Mouse (Mus musculus) embryonic facial prominence, embryonic 13.5 days (tissue): Measurements from ENCODE around the gene Evl. TPM values are rescaled to one million over a fixed set of nuclear protein-coding genes. Genes with fewer than 3 reads are reported as not detected.
"Not testable (repeated sequence)": the region's sequence is repeated elsewhere in the genome, so short reads cannot be mapped to it uniquely, and the experiment has no call there.

ENCODE experiments used
- ATAC-seq: fragments of 200-750 bp; cut with Nextera tagmentation; 2 replicates; pipeline ENCODE4 v1.8.0; 2017; ENCODE audit warnings: low read depth; ENCODE audit not compliant: insufficient number of reproducible peaks, insufficient read depth, low FRiP score, low TSS enrichment
- H3K27ac ChIP-seq: fragments of 300-500 bp; sonication (generic); 2 replicates; pipeline ENCODE4 v1.5.1; 2015; ENCODE audit warnings: moderate library complexity, mild to moderate bottlenecking, inconsistent platforms
- H3K27me3 ChIP-seq: fragments of 300-500 bp; sonication (generic); 2 replicates; pipeline ENCODE4 v1.6.1; 2015; ENCODE audit warnings: mild to moderate bottlenecking, inconsistent platforms
- H3K36me3 ChIP-seq: fragments of 300-500 bp; sonication (generic); 2 replicates; pipeline ENCODE4 v1.6.1; 2015; ENCODE audit warnings: mild to moderate bottlenecking, inconsistent platforms
- H3K4me1 ChIP-seq: fragments of 300-500 bp; sonication (generic); 2 replicates; pipeline ENCODE4 v1.6.1; 2015; ENCODE audit warnings: inconsistent platforms
- H3K4me2 ChIP-seq: fragments of 300-500 bp; sonication (generic); 2 replicates; pipeline ENCODE4 v1.6.1; 2015; ENCODE audit warnings: moderate library complexity, mild to moderate bottlenecking, inconsistent platforms
- H3K4me3 ChIP-seq: fragments of 300-500 bp; sonication (generic); 2 replicates; pipeline ENCODE4 v1.5.1; 2015; ENCODE audit warnings: mild to moderate bottlenecking, inconsistent platforms
- H3K9ac ChIP-seq: fragments of 300-500 bp; sonication (generic); 2 replicates; pipeline ENCODE4 v1.6.1; 2015; ENCODE audit warnings: mild to moderate bottlenecking, inconsistent platforms
- H3K9me3 ChIP-seq: fragments of 300-500 bp; sonication (generic); 2 replicates; pipeline ENCODE4 v1.6.1; 2016; ENCODE audit warnings: inconsistent platforms
- WGBS: fragments of 180-500 bp; shearing (Covaris S2); methylation state at CpG from one replicate; pipeline ENCODE4 v1.1.7; 2015; ENCODE audit warnings: mixed read lengths; 5-methylcytosine and 5-hydroxymethylcytosine counted together
- polyA plus RNA-seq: library from polyadenylated mRNA; unstranded; fragments of >200 nt; fragmentation: Nextera tagmentation; extraction: Ambion mirVana; gene quantifications from 2 replicates; pipeline ENCODE4 v1.2.1, GENCODE M21; 2015

Evl gene
- polyA plus RNA-seq, result 75.4 and 79.3 TPM in 2 replicates

DNA sequence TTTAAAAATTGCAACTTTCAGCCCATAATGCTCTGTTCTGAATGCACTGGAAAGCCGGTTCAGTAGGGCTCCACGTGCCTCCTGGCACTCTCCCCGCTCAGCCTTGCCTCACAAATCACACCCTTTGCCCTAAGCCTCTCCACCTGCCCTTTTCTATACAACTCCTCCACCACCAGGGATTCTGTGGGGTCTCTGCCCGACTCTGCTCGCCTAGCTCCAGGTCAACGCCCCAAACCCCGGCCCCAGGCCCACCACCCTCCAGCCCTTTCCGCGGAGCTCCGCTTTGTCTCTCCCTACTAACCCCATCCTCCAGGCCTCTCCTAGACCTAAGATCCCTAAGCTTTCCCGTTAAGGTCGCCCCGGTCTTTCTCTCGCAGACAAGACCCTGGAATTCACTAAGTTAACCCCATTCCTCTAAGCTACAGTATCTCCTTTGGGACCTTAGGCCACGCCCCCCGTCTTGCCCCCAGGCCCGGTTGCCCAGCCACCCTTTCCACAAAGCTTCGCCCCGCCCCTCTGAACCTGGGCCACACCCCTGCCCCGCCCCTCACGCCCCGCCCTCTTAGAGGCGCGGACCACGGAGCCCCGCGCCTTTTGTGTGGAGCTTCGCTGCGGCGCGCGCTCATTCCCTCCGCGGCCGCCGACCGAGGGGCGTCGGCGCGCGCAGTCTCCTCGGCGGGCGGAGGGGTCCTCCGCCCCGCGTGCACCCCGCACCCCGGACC is at the start of gene Evl:
Evl (plus strand) TSS at position 601 of the 722 bp plus-strand sequence.
- Histone ChIP-seq H3K9me3 (no peaks in the 10 kb centered on the region), H3K27ac (peak within 1 kb of the TSS; percentile 92), H3K9ac (peak within 1 kb of the TSS; percentile 97), H3K4me3 (peak within 1 kb of the TSS; percentile 99), H3K4me1 (peaks cover 44% of the 10 kb centered on the region), H3K36me3 (no peaks in the 10 kb centered on the region), H3K4me2 (peak within 1 kb of the TSS; percentile 70), H3K27me3 (no peaks in the 10 kb centered on the region)
- WGBS, result 1% methylated on average over 34 of the region's 50 CpGs
- peak; percentile 92 for ATAC-seq

GRCm38 (mm10) chr12:108505846-108506245 is 48.7 kb upstream of the Evl start:
- no peak overlapping the region for H3K27ac ChIP-seq
- H3K9ac ChIP-seq, result no peak overlapping the region
- H3K4me2 ChIP-seq, result no peak overlapping the region
- ATAC-seq, result no peak
- H3K36me3 ChIP-seq, result no peaks in the 10 kb centered on the region
- H3K9me3 ChIP-seq, result no peaks in the 10 kb centered on the region
- WGBS, result 74% methylated on average over 2 of the region's 2 CpGs
- H3K4me1 ChIP-seq, result 0 out of 2 replicates have a peak, but pooled peaks cover 3% of the 10 kb centered on the region
- no peaks in the 10 kb centered on the region for H3K27me3 ChIP-seq
- no peak overlapping the region for H3K4me3 ChIP-seq

DNA sequence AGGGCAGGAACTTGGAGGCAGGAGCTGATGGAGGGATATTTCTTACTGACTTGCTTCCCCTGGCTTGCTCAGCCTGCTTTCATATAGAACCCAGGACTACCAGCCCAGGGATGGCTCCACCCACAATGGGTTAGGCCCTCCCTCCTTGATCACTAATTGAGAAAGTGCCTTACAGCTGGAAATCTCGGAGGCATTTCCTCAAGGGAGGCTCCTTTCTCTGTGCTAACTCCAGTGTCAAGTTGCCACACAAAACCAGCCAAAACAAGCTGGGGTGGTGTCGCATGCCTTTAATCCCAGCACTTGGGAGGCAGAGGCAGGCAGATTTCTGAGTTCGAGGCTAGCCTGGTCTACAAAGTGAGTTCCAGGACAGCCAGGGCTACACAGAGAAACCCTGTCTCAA is 47.5 kb upstream of the Evl start:
- not testable (repeated sequence) for ATAC-seq

DNA sequence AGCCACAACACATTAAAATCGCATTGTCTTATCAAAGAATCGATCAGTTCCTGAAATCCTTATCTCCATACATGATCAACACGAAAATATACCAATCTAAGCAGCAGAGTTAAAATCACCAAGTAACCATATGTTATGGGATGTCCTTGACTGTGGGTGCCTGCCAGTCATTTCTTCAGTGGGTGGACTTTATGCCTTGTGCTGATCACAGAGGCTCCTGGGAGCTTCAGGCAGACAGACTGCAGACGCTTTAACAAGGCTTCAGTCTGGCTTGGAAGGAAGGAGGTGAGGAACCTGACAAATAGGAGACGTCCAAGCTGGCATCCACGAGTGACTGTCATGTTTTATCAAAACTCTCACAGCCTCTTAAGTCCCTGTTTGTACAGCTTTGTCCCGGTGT is 43.9 kb upstream of the Evl start:
- WGBS, result 63% methylated on average over 7 of the region's 7 CpGs
- Histone ChIP-seq H3K9me3 (no peaks in the 10 kb centered on the region), H3K4me1 (0 out of 2 replicates have a peak, but pooled peaks cover 4% of the 10 kb centered on the region), H3K27me3 (no peaks in the 10 kb centered on the region), H3K9ac (no peak overlapping the region), H3K36me3 (peaks cover 16% of the 10 kb centered on the region), H3K27ac (no peak overlapping the region), H3K4me2 (no peak overlapping the region), H3K4me3 (no peak overlapping the region)
- ATAC-seq, result no peak

More for the DNA sequence above, 47.5 kb upstream of the Evl start:
- not testable (repeated sequence) for H3K9ac ChIP-seq, H3K9me3 ChIP-seq, H3K4me3 ChIP-seq, H3K27me3 ChIP-seq, H3K4me1 ChIP-seq, H3K4me2 ChIP-seq, H3K27ac ChIP-seq, H3K36me3 ChIP-seq
- WGBS, result 66% methylated on average over 3 of the region's 3 CpGs

DNA sequence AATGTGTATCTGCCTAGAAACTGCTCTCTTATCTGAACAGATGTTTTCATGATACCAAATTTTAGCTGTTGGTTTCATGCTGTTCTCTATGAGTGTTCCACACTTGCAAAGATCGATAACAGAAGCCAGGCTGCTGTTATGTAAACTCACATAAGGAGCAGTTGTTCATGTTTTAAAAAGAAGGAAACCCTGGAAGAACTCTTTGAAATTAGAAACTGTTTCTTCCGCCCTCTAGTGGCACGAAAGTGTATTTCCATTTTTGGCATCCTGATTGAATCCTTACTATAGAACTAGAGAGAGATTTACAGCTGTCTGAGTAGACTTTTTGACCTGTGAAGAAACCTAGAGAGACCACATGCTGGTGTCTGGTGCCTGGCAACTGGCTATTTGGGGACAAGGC is 43.5 kb upstream of the Evl start:
- H3K36me3 ChIP-seq, result peaks cover 16% of the 10 kb centered on the region
- no peak for ATAC-seq
- WGBS, result 4% methylated on average over 3 of the region's 3 CpGs

GRCm38 (mm10) chr12:108515464-108515863 is 39.1 kb upstream of the Evl start:
- H3K4me2 ChIP-seq, result no peak overlapping the region
- ATAC-seq, result no peak
- WGBS, result 92% methylated on average over 12 of the region's 12 CpGs
- H3K27me3 ChIP-seq, result no peaks in the 10 kb centered on the region
- H3K4me3 ChIP-seq, result no peak overlapping the region
- H3K4me1 ChIP-seq, result 0 out of 2 replicates have a peak, but pooled peaks cover 4% of the 10 kb centered on the region
- H3K9me3 ChIP-seq, result no peaks in the 10 kb centered on the region
- H3K27ac ChIP-seq, result no peak overlapping the region
- H3K9ac ChIP-seq, result no peak overlapping the region
- peaks cover 25% of the 10 kb centered on the region for H3K36me3 ChIP-seq

More for the DNA sequence above, 43.5 kb upstream of the Evl start:
- H3K9me3 ChIP-seq, result no peaks in the 10 kb centered on the region
- H3K27me3 ChIP-seq, result no peaks in the 10 kb centered on the region
- H3K4me3 ChIP-seq, result no peak overlapping the region
- 0 out of 2 replicates have a peak, but pooled peaks cover 4% of the 10 kb centered on the region for H3K4me1 ChIP-seq
- H3K4me2 ChIP-seq, result no peak overlapping the region
- H3K9ac ChIP-seq, result no peak overlapping the region
- no peak overlapping the region for H3K27ac ChIP-seq

DNA sequence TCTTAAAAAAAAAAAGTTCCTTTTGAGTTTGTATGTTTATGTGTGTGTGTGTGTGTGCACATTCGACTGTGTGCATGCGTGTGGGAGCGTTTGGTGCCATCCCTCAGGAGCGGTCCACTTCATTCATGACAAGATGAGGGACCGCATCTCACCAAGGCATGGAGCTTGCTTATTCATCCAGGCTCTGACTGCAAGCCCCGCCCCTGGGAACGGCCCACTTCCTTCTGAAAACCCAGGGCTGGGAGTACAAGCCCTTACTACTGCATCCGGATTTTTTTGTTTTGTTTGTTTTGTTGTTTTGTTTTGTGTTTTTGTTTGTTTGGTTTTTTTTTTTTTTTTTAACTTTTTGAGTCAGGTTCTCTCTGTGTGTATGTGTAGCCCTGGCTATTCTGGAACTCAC is 35.1 kb upstream of the Evl start:
- no peaks in the 10 kb centered on the region for H3K4me1 ChIP-seq
- peaks cover 54% of the 10 kb centered on the region for H3K36me3 ChIP-seq
- H3K9ac ChIP-seq, result no peak overlapping the region
- H3K4me3 ChIP-seq, result no peak overlapping the region
- H3K27ac ChIP-seq, result no peak overlapping the region
- no peak for ATAC-seq
- 58% methylated on average over 8 of the region's 8 CpGs for WGBS
- no peak overlapping the region for H3K4me2 ChIP-seq
- no peaks in the 10 kb centered on the region for H3K27me3 ChIP-seq
- H3K9me3 ChIP-seq, result no peaks in the 10 kb centered on the region

- H3K4me3 ChIP-seq, result no peak overlapping the region
- H3K27ac ChIP-seq, result no peak overlapping the region
- no peak for ATAC-seq
- H3K4me2 ChIP-seq, result no peak overlapping the region
- no peak overlapping the region for H3K9ac ChIP-seq
- 51% methylated on average over 8 of the region's 8 CpGs for WGBS
- peaks cover 26% of the 10 kb centered on the region for H3K36me3 ChIP-seq
- H3K27me3 ChIP-seq, result no peaks in the 10 kb centered on the region
- 0 out of 2 replicates have a peak, but pooled peaks cover 4% of the 10 kb centered on the region for H3K4me1 ChIP-seq
- H3K9me3 ChIP-seq, result no peaks in the 10 kb centered on the region
Observed at GRCm38 (mm10) chr12:108529214-108529613, 25.3 kb upstream of the Evl start.

GRCm38 (mm10) chr12:108534484-108534883 is 20.0 kb upstream of the Evl start:
- Histone ChIP-seq H3K27me3 (no peaks in the 10 kb centered on the region), H3K4me1 (0 out of 2 replicates have a peak, but pooled peaks cover 4% of the 10 kb centered on the region), H3K36me3 (peaks cover 55% of the 10 kb centered on the region), H3K27ac (no peak overlapping the region), H3K4me3 (no peak overlapping the region), H3K4me2 (no peak overlapping the region), H3K9me3 (no peaks in the 10 kb centered on the region), H3K9ac (no peak overlapping the region)
- WGBS, result 86% methylated on average over 11 of the region's 11 CpGs
- ATAC-seq, result no peak

- Histone ChIP-seq H3K9ac (no peak overlapping the region), H3K9me3 (no peaks in the 10 kb centered on the region), H3K4me3 (no peak overlapping the region), H3K4me2 (no peak overlapping the region), H3K27ac (no peak overlapping the region), H3K27me3 (no peaks in the 10 kb centered on the region), H3K4me1 (no peaks in the 10 kb centered on the region), H3K36me3 (peaks cover 51% of the 10 kb centered on the region)
- WGBS, result 74% methylated on average over 10 of the region's 10 CpGs
- ATAC-seq, result no peak
Observed at GRCm38 (mm10) chr12:108536461-108536860, 18.1 kb upstream of the Evl start.

DNA sequence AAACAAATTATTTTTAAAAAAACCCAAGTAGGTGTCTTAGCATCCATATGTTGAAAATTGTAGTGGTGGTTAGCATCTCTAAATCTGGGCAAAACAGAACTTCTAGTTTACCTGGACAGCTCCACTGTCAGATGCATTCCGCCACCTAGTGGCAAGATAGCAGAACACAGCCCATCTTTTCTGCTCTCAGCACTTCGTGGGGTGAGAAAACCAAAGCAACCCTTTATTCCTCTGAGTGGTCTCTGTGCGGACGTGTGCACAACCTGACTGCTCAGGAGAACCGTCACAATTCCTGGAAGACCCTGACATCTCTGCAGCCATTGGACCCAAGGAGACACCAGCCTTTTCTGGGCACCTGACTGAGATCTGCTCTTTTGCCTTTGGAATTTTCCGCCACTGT is 13.4 kb upstream of the Evl start:
- Histone ChIP-seq H3K27me3 (no peaks in the 10 kb centered on the region), H3K9me3 (no peaks in the 10 kb centered on the region), H3K36me3 (peaks cover 30% of the 10 kb centered on the region), H3K27ac (no peak overlapping the region), H3K4me3 (no peak overlapping the region), H3K9ac (no peak overlapping the region), H3K4me2 (no peak overlapping the region), H3K4me1 (no peaks in the 10 kb centered on the region)
- no peak for ATAC-seq
- 26% methylated on average over 6 of the region's 6 CpGs for WGBS

DNA sequence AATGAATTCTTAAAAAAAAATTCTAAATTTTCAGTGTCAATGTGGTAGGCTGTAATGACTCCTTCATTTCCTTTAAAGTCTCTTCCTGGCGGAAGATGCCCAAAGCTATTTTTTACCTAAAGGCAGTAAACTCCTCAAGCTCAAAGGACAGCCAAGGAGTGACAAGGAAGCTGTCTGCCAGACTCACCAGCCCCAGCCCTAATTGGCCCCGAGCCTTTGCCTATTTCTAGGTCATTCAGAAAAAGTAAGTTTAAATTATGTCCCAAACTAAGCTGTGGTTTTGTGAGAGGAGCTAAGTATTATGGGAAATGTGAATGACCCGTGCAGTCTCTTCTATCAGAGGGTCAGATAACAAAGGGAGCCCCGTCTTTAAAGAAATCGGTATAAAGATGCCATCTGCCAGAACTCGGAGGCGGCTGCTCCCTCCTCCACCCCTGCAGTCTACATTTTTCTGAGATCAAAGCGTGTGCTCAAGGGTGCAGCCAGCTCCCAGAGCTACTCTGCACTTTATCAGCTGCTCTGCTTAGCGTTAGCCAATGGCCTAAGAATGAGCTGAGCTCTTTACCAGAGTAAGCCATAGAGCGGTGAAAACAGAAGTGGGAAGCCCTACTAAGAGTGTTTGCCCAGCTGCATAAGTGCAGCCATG is 7.9 kb upstream of the Evl start:
- Histone ChIP-seq H3K27me3 (no peaks in the 10 kb centered on the region), H3K9me3 (peaks cover 4% of the 10 kb centered on the region; the same call in 1 of the 2 replicates), H3K27ac (no peak overlapping the region; the same call in 1 of the 2 replicates), H3K4me1 (peaks cover 6% of the 10 kb centered on the region), H3K4me3 (no peak overlapping the region), H3K9ac (no peak overlapping the region), H3K4me2 (no peak overlapping the region), H3K36me3 (no peaks in the 10 kb centered on the region)
- no peak for ATAC-seq
- 16% methylated on average over 10 of the region's 10 CpGs for WGBS
